Mouse (Mus musculus): ENCODE measurements around the gene Akap8. TPM values are rescaled to one million over a fixed set of nuclear protein-coding genes. Genes with fewer than 3 reads are reported as not detected.

The Akap8 gene
- total RNA-seq, 2 experiments from 2014 or later: 90.9 to 94.2 TPM

DNA sequence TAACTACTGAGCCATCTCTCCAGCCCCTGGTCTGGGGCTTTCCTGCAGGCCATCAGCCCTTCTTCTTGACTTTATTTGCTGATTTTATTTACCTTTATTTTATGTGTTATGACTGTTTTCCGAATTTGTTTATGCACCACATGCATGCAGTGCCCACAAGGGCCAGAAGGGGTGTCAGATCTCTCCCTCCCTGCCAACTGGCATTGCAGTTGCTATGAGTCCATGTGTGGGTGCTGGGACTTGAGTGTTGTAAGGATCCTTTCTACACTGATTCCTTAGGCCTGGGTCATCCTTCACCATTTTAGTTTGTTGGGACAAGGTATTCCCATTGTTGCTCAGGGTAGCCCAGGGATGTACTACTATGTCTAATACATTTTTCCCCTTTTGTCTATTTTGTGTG lies 22.9 kb downstream of the Akap8 start:
- intact Hi-C loops (cut with DNase I): no loop called here

DNA sequence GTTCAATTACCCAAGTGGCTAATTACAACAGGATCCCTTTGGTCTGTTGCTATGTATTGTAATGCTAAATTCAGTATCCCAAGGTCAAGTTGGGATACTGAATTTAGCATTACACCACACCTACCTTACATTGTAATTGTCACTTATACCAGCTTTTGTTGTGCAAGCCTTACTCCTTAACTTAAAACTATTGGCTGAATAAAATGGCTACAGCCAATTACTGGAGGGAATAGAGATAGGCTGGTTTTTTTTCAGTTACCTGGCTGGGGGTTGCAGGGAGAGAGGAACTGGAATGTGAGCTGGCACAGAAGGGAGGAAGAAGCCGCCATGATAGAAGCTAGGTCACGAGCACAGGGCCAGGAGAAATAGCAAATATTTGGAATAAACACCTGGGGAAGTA lies 25.1 kb downstream of the Akap8 start:
- intact Hi-C loops (cut with DNase I): no loop called here

More for the DNA sequence above, 22.9 kb downstream of the Akap8 start:
- DNase-seq (ENCODE audit: extremely low spot score in 1 of 2, low spot score in 2 of 2): no peak

DNA sequence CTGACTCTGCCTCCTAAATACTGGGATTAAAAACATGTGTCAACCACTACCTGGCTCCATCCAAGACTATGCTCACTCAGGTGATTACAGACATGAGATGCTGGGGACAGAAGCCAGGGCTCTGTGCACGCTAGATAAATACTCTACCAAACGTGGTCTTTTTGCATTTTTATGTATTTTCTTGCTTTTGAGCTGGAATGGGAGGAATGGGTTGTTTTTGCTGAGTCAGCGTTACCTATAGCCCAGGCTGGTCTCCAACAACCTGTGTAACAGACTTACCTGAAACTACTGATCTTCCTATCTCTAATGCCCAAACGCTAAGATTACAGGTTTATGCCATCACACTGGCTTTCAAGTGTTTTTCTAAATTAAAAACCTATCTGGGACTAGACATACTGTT lies 25.9 kb downstream of the Akap8 start:
- DNase-seq (ENCODE audit: extremely low spot score in 1 of 2, low spot score in 2 of 2): no peak
- intact Hi-C loops (cut with DNase I): no loop called here

More for the DNA sequence above, 25.1 kb downstream of the Akap8 start:
- no peak for DNase-seq (ENCODE audit: extremely low spot score in 1 of 2, low spot score in 2 of 2)

DNA sequence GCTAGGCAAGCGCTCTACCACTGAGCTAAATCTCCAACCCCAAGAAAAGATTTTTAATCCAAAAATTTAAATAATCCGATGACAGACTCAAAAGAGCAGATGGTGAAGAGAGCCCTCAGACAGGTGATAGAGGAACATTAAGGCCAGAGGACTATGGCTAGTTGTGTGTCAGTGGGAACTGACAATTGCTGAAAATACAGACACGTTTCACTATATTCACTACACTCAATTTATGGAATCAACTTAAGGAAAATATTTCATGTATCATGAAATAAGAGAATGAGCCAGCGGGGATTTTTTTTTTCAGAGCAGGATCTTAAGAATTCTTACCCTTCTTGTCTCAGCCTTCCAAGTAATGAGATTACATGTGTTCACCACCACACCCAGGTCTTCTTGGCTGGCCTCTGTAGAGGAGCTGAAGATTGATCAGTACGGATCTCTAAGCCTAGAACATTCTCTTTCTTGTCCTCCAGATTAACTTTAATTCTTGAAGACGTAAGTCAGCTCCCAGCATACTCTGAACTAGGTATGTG lies 35.8 kb downstream of the Akap8 start:
- intact Hi-C loops (cut with DNase I): no loop called here
- DNase-seq (ENCODE audit: extremely low spot score in 1 of 2, low spot score in 2 of 2): no peak

DNA sequence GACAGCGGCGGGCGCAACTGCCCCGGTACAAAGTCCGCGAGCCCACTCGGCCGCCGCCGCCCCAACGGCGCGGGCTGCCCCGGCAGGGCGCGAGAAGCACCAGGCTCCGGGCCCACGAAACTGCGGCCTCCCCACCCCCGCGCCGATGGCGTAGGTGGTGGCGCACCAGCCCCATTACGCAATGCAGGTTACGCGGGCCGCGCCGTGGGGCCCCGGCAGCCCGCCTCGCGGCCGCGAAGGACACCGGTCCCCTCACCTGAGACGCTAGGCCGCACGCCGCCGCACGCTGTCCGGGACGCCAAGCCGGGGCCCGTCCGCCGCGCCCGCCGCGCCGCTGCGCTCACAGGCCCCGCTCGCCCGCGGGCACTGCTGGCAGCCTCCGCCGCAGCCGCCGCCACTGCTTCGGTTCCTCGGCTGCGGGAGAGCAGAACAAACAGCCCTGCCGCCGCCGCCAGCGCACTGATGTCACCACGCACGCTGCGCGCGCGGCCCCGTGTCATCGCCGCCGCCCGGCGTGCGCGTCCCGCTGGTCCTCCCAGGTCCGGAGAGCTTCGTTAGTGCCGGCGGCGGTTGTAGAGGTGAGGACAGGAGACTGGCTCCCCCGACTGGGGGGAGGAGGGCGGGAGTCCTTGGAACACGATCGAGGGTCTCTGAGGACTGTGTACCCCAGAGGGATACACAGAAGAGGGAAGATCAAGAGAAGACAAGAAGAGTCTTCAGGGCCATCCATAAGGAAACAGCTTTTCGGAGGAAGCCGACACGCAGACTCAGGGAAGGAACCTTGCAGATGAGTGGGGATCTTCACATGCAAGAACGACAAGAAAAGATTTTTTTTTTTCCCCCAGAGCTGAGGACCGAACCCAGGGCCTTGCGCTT lies 36.5 kb downstream of the Akap8 start, which contains the start of gene Brd4:
Gene Brd4 (minus strand): TSS at position 461 of the 876 bp plus-strand sequence.
- DNase-seq (ENCODE audit: extremely low spot score in 1 of 2, low spot score in 2 of 2): peak; percentile 88 to 94
- intact Hi-C loops (cut with DNase I): loop anchor here (5.0 kb wide), 1 partner anchor 52 kb away; no protein-coding TSS in a partner anchor

DNA sequence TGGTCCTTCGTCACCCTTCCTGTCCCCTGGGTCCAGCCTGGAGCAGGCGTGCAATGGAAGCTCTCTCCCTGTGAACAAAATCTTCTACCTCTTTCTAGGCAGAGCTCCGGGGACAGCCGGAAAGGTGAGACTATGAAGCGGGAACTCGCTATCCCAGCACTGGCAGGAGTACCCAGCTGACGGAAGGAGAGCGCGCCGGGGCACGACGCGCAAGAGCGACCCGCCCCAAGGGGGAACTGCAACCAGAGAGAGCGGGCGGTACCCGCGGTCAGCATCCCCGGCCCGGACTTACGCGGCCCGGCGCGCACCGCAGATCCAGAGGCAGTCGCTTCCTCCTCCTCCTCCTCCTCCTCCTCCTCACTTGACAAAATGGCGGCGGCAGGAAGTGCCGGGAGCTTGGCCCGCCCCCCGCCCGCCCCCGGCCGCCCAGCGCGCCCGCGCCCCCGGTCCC lies 37.2 kb downstream of the Akap8 start:
- DNase-seq (ENCODE audit: extremely low spot score in 1 of 2, low spot score in 2 of 2): peak in 1 of 2 experiments; percentile 72
- intact Hi-C loops (cut with DNase I): loop anchor here (5.0 kb wide), 1 partner anchor 51 kb away; no protein-coding TSS in a partner anchor

DNA sequence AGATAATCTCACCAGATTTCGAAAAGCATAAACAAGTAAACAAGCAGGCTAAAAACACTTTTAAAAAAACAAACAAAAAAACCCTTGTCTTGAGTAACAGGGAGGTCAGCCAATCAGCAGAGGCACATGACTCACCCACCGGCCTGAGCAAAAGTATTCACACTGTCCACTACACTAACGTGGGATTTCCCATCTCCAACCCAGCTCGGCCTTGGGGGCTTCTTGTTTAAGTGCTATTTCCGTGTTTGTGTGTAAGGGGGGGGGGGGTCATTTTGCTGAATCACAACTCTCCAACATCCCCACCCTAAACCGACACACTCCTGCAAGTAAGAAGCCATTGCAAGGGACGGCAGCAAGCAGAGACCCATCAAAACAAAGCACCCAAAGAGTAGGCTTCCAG lies 37.7 kb downstream of the Akap8 start:
- peak in 1 of 2 experiments; percentile 43 for DNase-seq (ENCODE audit: extremely low spot score in 1 of 2, low spot score in 2 of 2)
- intact Hi-C loops (cut with DNase I): loop anchor here (5.0 kb wide), 1 partner anchor 51 kb away; no protein-coding TSS in a partner anchor

DNA sequence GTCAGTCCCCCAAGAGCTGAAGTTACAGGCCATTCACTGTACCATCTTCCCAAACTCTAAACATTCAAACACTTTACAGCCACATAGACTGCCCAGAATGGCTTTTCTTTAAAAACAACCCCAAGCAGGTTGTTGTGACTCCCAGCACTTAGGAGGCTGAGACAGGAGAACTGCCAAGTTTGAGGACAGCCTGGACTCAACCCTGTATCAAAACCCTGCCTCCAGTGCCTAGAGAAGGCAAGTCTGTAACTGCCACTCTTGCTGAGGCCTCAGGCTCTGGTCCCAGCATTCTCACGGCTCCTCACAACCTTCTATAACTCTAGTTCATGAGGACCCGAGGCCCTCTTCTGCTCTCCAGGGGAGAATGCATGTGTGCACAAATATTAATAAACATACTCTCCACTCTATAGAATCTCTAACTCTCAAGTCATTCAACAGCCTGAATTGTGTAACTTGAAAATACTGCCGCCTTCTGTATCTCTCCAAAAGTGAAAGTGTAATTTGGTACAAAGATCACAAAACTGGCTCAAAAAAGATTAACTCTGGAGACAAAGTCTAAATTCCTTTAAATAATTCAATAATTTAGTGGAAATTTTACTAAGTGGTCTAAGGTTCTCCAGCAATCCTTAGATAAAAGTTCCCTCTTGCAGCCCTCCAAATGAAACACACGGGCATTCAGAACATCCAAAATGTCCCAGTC lies 39.3 kb downstream of the Akap8 start:
- DNase-seq (ENCODE audit: extremely low spot score in 1 of 2, low spot score in 2 of 2): no peak
- intact Hi-C loops (cut with DNase I): loop anchor here (5.0 kb wide), 1 partner anchor 49 kb away; no protein-coding TSS in a partner anchor

DNA sequence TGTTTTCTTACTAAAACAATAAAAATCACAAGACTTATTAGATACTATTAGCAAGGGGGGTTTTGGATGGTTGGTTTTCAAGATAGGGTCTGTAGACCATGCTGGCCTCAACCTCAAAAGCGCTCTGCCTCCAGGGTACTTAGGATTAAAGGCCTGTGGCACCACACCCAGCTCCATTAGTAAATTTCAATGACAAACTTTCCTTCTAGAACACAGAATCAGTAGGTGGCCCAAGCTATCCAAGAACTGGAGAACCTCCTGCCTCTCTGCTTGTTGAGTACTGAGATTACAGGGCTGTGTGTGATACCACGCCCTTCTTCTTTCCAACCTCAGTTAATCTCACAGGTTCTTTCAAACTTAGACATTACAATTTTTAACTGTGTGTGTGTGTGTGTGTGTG lies 39.9 kb downstream of the Akap8 start:
- intact Hi-C loops (cut with DNase I): loop anchor here (5.0 kb wide), 1 partner anchor 49 kb away; no protein-coding TSS in a partner anchor
- DNase-seq (ENCODE audit: extremely low spot score in 1 of 2, low spot score in 2 of 2): no peak

DNA sequence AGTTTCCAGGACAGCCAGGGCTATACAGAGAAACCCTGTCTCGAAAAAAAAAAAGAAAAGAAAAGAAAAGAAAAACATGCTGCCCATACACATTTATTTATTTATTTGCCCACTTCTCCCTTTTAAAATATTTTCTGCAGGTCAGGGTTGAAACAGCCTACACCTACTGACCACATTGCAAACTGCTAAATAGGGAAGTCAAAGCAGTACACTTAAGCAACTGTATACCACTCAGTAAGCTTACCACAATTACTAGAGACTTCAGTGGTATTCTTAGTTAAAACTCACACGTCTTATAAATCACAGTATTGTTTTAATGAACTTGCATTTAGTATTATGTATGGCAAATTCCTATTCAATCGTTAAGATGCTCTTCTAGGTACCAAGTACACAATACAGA lies 40.5 kb downstream of the Akap8 start:
- no peak for DNase-seq (ENCODE audit: extremely low spot score in 1 of 2, low spot score in 2 of 2)
- intact Hi-C loops (cut with DNase I): loop anchor here (5.0 kb wide), 1 partner anchor 48 kb away; no protein-coding TSS in a partner anchor

DNA sequence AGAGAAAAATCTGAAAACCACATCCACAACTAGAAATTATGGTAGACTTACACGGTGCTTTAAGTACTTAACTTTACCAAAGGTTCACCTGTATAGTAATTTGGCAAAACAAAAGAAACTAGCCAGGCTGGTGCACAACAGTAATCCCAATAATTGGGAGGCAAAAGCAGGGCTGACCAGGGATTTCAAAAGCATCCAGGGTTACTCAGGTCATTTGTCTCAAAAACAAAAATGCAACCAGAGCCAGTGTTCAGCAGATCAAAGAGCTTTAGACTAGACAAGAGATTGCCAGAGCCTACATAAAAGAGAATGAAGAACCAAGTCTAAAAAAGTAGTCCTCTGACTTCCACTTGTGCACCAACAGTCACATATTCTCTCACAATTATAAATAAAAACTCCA lies 43.8 kb downstream of the Akap8 start:
- DNase-seq (ENCODE audit: extremely low spot score in 1 of 2, low spot score in 2 of 2): no peak

DNA sequence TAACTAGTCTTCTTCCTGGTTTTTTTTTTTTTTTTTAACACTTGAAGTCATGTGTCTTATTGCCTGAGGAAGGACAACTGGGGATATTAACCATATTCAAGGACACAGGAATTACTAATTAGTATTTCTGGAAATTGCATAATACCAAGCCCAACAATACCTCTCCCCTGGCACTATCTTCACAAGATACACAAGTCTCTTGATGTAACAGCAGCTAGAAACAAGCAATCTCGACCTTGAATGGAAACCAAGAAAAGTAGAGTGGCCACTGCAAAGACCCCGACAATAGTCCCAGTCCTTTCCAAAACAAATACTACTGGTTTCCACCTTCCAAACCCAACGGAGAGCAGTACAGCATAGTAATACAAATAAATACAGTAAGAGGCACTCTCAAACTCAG lies 45.5 kb downstream of the Akap8 start:
- intact Hi-C loops (cut with DNase I): no loop called here
- DNase-seq (ENCODE audit: extremely low spot score in 1 of 2, low spot score in 2 of 2): no peak

More for the DNA sequence above, 43.8 kb downstream of the Akap8 start:
- intact Hi-C loops (cut with DNase I): no loop called here

DNA sequence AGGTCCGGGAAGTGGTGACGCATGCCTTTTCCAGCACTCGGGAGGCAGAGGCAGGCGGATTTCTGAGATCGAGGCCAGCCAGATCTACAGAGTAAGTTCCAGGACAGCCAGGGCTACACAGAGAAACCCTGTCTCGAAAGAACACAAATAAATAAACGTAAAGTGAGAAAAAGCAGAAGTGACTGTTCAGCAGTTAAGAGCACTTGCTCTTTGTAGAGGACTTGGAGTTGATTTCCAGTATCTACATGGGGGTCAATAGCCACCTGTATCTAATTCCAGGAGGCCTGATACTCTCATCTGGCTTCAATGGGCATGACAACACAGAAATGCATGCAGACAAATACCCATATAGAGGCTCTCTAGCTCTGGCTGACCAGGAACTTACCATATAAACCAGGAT lies 51.9 kb downstream of the Akap8 start:
- intact Hi-C loops (cut with DNase I): no loop called here
- DNase-seq (ENCODE audit: extremely low spot score in 1 of 2, low spot score in 2 of 2): no peak

DNA sequence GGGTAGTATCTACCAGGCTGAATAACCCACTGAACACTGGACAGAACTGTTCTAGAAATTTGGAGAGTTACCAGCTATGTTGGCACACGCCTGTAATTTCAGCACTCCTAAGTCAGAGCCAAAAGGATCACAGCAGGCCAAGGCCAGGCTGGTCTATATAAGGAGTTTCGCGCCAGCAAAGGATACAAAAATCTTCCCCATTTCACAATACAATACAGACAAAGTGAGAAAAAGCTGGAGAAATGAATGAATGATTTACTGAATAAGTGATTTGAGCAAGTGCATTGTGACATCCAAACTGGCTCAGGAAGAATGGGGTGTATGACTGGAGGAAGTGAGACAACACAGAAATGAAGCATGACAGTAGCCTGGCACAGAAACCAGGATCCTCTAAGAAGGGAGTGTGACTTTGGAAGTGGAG lies 52.5 kb downstream of the Akap8 start:
- DNase-seq (ENCODE audit: extremely low spot score in 1 of 2, low spot score in 2 of 2): no peak
- intact Hi-C loops (cut with DNase I): no loop called here

DNA sequence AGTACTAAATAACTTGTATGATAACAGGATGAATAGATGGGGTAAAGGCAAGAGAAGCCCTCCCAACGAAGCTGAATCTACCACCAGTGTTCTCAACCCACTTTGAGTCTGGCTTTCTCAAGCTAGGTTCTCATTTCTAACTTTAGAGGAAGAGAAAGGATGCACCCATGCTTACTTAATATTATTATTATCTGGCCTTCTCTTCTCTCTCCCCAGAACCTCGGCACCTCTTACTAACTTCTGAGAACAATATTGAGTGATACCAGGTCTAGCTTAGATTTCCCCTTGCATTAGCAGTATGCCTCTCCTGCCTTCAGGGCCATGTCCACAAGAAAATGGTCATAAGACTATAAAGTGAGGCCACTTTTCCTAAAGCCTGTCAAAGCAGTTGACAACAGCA lies 52.9 kb downstream of the Akap8 start:
- intact Hi-C loops (cut with DNase I): no loop called here
- no peak for DNase-seq (ENCODE audit: extremely low spot score in 1 of 2, low spot score in 2 of 2)

DNA sequence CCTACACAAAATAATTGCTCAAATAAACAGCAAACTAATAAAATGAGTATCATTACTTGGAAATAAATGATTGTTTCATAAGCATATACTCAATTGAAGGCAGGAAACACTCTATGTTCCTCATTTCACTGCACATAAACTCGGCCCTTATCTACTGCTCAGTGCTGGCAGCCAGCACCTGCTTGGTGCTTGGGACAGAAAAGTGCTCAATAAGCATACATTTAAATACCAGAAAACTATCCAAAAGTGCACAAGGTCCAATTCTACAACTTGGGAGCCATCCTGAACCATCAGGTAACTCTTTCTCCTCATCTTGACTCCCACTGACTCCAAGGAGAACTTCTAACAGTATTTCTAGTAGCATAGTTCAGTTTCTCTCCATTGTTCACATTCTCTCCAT lies 53.4 kb downstream of the Akap8 start:
- intact Hi-C loops (cut with DNase I): no loop called here
- no peak for DNase-seq (ENCODE audit: extremely low spot score in 1 of 2, low spot score in 2 of 2)

DNA sequence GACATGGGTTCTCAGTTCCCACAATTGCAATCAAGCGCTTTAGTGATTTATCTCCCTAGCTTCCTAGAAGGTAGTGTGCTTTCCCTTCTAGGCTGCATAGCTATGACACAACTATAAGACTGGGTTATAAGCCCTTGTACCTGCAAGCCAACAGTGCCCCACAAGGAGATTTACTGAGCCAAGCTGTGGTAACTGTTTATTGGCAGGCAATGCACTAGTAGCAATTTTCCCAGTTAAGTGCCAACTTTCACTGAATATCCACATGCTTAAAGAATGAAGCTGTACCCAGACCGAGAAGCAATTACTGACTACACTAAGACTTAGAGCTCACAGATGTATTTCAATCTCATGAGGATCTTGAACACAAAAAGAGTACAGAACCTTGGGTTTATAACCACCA lies 57.4 kb downstream of the Akap8 start:
- intact Hi-C loops (cut with DNase I): no loop called here
- peak in 1 of 2 experiments; percentile 8 for DNase-seq (ENCODE audit: extremely low spot score in 1 of 2, low spot score in 2 of 2)

DNA sequence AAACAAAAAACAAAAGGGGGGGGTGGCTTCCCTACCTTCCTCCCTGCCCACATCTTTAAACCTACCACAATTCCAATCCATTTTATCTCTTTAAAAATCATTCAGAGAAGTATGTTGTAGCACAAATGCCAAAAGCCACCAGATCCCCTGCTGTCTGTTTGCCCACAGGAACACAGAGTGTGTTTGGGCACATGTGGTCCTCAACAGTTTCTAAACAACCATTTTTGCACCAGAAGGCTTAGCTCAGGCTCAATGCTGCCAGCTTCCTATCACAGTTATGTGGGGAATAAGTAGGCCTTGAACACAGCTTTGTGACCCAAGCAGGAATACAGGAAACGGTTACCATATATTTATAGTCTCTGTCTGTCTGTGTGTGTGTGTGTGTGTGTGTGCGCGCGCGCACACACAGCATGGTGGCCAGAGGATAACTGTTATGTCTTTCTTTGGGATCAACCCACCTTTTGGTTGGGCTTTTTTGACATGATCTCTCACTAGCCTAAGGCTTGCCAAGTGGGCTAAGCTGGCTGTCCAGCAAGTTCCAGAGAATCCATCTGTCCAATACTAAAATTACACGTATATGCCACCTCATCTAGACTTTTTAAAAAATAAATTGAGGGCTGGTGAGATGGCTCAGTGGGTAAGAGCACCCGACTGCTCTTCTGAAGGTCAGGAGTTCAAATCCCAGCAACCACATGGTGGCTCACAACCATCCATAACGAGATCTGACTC lies 58.0 kb downstream of the Akap8 start:
- no peak for DNase-seq (ENCODE audit: extremely low spot score in 1 of 2, low spot score in 2 of 2)
- intact Hi-C loops (cut with DNase I): no loop called here

DNA sequence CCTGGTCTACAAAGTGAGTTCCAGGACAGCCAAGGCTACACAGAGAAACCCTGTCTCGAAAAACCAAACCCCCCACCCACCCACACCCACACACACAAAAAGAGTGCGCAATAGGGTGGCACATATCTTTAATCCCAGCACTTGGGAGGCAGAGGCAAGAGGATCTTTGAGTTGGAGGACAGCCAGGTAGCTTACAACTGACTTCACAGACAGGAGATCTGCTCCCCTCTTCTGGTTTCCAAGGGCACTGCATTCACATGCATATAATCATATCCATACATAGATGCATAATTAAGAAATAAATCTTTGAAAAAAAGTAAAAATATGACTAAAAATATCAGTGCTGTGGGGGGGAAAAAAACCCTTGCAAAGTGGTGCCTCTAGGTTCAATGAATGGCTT lies 62.2 kb downstream of the Akap8 start:
- no peak for DNase-seq (ENCODE audit: extremely low spot score in 1 of 2, low spot score in 2 of 2)
- intact Hi-C loops (cut with DNase I): no loop called here
